Mouse (Mus musculus): ENCODE results near the gene Kctd2. TPM values are rescaled to one million over a fixed set of nuclear protein-coding genes. Genes with fewer than 3 reads are reported as not detected.

The Kctd2 gene
- total RNA-seq (2012; rRNA removed) (10.0 and 14.0 TPM in 2 replicates), total RNA-seq (2014; rRNA removed) (6.8 and 8.5 TPM in 2 replicates), polyA plus RNA-seq (2012; ENCODE audit: insufficient read length, low read depth) (13.3 and 13.7 TPM in 2 replicates)

DNA sequence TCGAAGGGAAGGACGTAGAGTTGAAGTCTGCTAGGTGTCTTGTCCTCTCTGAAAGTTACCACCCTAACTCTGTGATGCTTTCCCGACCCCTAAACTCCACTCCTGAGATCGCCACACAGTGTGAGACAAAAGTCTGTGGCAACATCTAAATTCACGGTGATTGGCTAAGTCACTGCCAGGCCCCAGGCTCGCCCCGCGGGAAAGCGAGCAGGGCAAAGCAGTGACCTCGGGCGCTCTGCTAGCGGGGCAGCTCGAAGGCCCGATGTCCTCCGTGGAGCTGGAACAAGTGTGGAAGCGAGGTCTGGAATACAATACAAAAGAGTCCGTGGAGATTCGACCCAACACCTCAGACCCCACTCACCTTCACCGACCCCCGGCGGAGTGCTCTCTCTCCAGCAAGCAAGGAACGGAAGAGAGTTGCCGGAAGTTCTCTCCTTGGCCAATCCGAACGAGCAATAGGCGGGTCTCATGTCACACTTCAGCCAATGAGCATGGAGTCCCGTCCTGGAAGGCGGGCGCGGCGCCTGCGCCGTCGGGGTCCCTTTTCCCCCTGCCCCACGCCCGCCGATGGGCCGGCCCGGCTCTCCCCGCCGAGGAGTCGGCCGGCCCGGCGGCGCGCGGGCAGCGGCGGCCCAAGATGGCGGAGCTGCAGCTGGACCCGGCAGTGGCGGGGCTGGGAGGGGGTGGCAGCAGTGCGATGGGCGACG, at the start of gene Kctd2, which contains the start of gene Atp5h:
Gene Kctd2 (plus strand): TSS at position 598 of the 707 bp plus-strand sequence.
Gene Atp5h (minus strand): TSS at position 432 of the 707 bp plus-strand sequence.
- H3K27me3 ChIP-seq (replicated peaks), result no peaks in the 10 kb centered on the region
- H3K27ac ChIP-seq (ENCODE audit: insufficient read depth, low read depth), result no peak within 1 kb of the TSS
- H3K9ac ChIP-seq (ENCODE audit: insufficient read depth, low read depth), result peak within 1 kb of the TSS; percentile 85
- H3K36me3 ChIP-seq (replicated peaks in 1 of 2; ENCODE audit: control insufficient read depth in 1 of 2, insufficient read depth in 1 of 2, low read length in 1 of 2), result peaks cover 21 to 54% of the 10 kb centered on the region in 2 experiments
- TF ChIP-seq BHLHE40 (IDR thresholded peaks at IDR 0.05; ENCODE audit: low read depth, low read length) (no peak), ZKSCAN1 (IDR thresholded peaks at IDR 0.05; ENCODE audit: borderline replicate concordance, low read depth, low read length) (no peak), JUN (IDR thresholded peaks at IDR 0.05; ENCODE audit: insufficient read depth, low read depth, low read length) (no peak), ETS1 (conservative IDR thresholded peaks at IDR 0.05; ENCODE audit: low read depth, low read length) (no peak), POLR2AphosphoS2 (IDR thresholded peaks at IDR 0.05; ENCODE audit: low read depth, low read length) (peak; percentile 54; the same call in 1 of the 2 replicates), MAFK (IDR thresholded peaks at IDR 0.05; ENCODE audit: insufficient replicate concordance, low read length) (no peak), MAX (IDR thresholded peaks at IDR 0.05; ENCODE audit: low read length) (no peak; the same call in 1 of the 2 replicates), HCFC1 (IDR thresholded peaks at IDR 0.05; ENCODE audit: low read depth, low read length) (peak; percentile 88), ZC3H11A (IDR thresholded peaks at IDR 0.05; ENCODE audit: low read depth, low read length) (no peak), KAT2A (IDR thresholded peaks at IDR 0.05; ENCODE audit: insufficient replicate concordance, low read length) (peak; percentile 89; the same call in 1 of the 2 replicates), EP300 (IDR thresholded peaks at IDR 0.05; ENCODE audit: low read length) (no peak), GABPA (IDR thresholded peaks at IDR 0.05; ENCODE audit: insufficient replicate concordance, low read depth, low read length) (no peak), CHD2 (IDR thresholded peaks at IDR 0.05; ENCODE audit: low read length) (peak; percentile 93), NRF1 (IDR thresholded peaks at IDR 0.05; ENCODE audit: low read depth, low read length) (peak; percentile 94), PAX5 (IDR thresholded peaks at IDR 0.05; ENCODE audit: low read length) (no peak), NELFE (IDR thresholded peaks at IDR 0.05; ENCODE audit: low read depth, low read length) (peak; percentile 92), TCF12 (IDR thresholded peaks at IDR 0.05; ENCODE audit: low read depth, low read length) (peak; percentile 93), UBTF (IDR thresholded peaks at IDR 0.05; ENCODE audit: low read depth, low read length) (no peak), RCOR1 (conservative IDR thresholded peaks at IDR 0.05; ENCODE audit: low read depth, low read length) (no peak), USF1 (IDR thresholded peaks at IDR 0.05; ENCODE audit: low read depth, low read length) (peak; percentile 69), ELF1 (IDR thresholded peaks at IDR 0.05; ENCODE audit: low read depth, low read length) (peak; percentile 88), ZNF384 (IDR thresholded peaks at IDR 0.05; ENCODE audit: low read depth, low read length) (no peak), MEF2A (IDR thresholded peaks at IDR 0.05; ENCODE audit: borderline replicate concordance, low read depth, low read length) (peak; percentile 73), RAD21 (IDR thresholded peaks at IDR 0.05; ENCODE audit: low read depth, low read length) (no peak), JUND (conservative IDR thresholded peaks at IDR 0.05; ENCODE audit: low read depth, low read length) (no peak), CHD1 (IDR thresholded peaks at IDR 0.05; ENCODE audit: low read depth, low read length) (no peak; the same call in 1 of the 2 replicates), SMC3 (IDR thresholded peaks at IDR 0.05; ENCODE audit: low read depth, low read length) (no peak), MYC (IDR thresholded peaks at IDR 0.05; ENCODE audit: low read depth, low read length) (no peak), ZMIZ1 (IDR thresholded peaks at IDR 0.05; ENCODE audit: low read depth, low read length) (peak; percentile 62; the same call in 1 of the 2 replicates), CTCF (conservative IDR thresholded peaks at IDR 0.05 in 1 of 2, IDR thresholded peaks at IDR 0.05 in 1 of 2; ENCODE audit: low read depth in 2 of 2, low read length in 2 of 2) (no peak), USF2 (conservative IDR thresholded peaks at IDR 0.05; ENCODE audit: low read depth, low read length) (no peak), TBP (conservative IDR thresholded peaks at IDR 0.05; ENCODE audit: low read depth, low read length) (no peak; the same call in 1 of the 2 replicates), E2F4 (IDR thresholded peaks at IDR 0.05; ENCODE audit: insufficient replicate concordance, low read depth, low read length) (no peak), MXI1 (IDR thresholded peaks at IDR 0.05; ENCODE audit: low read depth, low read length) (peak; percentile 58; the same call in 1 of the 2 replicates), MAZ (IDR thresholded peaks at IDR 0.05; ENCODE audit: low read depth, low read length) (peak; percentile 46; the same call in 1 of the 2 replicates), POLR2A (IDR thresholded peaks at IDR 0.05; ENCODE audit: low read depth, low read length) (peak; percentile 93), SIN3A (IDR thresholded peaks at IDR 0.05; ENCODE audit: low read length) (peak; percentile 44; the same call in 1 of the 2 replicates), IRF4 (IDR thresholded peaks at IDR 0.05; ENCODE audit: low read depth, low read length) (peak; percentile 64)
- dilution Hi-C loops (cut with MboI; ENCODE audit: extremely low pct_ligation_motif_present, extremely low pct_unique_long_range_greater_than_20kb, low sequenced_read_pairs) (no loop called here), in situ Hi-C loops (cut with MboI; ENCODE audit: low pct_ligation_motif_present, low pct_unique_long_range_greater_than_20kb, low sequenced_read_pairs) (loop anchor here (10.0 kb wide), 1 partner anchor 55 kb away; the partner anchor contains the start of gene Armc7)
- no peaks in the 10 kb centered on the region for H3K9me3 ChIP-seq (replicated peaks; ENCODE audit: low read length)
- peak within 1 kb of the TSS; percentile 81 to 99 (median 84) for H3K4me3 ChIP-seq (replicated peaks in 1 of 3; ENCODE audit: low read depth in 2 of 3, low read length in 2 of 3, poor library complexity in 1 of 3)
- peaks cover 3 to 52% of the 10 kb centered on the region in 2 experiments for H3K4me1 ChIP-seq (ENCODE audit: control insufficient read depth in 1 of 2, insufficient read depth in 2 of 2)
- H3K79me2 ChIP-seq (replicated peaks; ENCODE audit: control insufficient read depth, extremely low read depth, insufficient read depth, poor library complexity, severe bottlenecking), result peaks cover 27% of the 10 kb centered on the region
- DNase-seq (ENCODE audit: extremely low read depth), result peak; percentile 97
- H3K4me2 ChIP-seq (ENCODE audit: insufficient read depth, low read depth, poor library complexity, severe bottlenecking), result peak within 1 kb of the TSS; percentile 93

Measured in CH12.LX (cell line).